Mouse (Mus musculus) C2C12 (cell line): Measurements from ENCODE around the gene Gm49396.

Experiments used
- CEBPB ChIP-seq: IDR thresholded peaks from one replicate; pipeline ENCODE4 v1.6.1; 2011; ENCODE audit warnings: low read depth, mild to moderate bottlenecking, control low read depth, moderate library complexity
- CTCF ChIP-seq: IDR thresholded peaks from one replicate; pipeline ENCODE4 v1.5.1; 2011; ENCODE audit not compliant: control insufficient read depth, insufficient read depth, insufficient read length
- MAX ChIP-seq: IDR thresholded peaks from one replicate; pipeline ENCODE4 v1.6.1; 2011; ENCODE audit warnings: mild to moderate bottlenecking, control low read depth
- USF1 ChIP-seq: IDR thresholded peaks from one replicate; pipeline ENCODE4 v1.6.1; 2011; ENCODE audit warnings: low read depth, mild to moderate bottlenecking, control low read depth, moderate library complexity

DNA sequence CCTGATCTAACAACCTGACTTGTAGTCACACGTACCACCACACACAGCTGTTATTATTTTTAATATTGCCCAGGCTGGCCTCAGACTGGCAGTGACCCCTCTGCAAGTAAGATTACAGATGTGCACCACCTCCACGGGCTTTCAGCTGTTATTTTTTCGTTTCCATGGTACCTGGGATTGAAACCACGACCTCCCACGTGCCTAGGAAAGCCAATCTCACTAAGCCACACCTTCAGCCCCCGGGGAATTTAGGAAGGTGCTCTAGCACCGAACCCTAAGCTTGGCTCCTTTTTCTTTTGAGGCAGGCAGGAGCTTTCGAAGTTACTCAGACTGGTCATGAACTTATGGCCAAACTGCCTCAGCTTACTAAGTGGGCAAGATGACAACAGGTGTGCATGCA, 41.3 kb downstream of the Gm49396 start:
- TF ChIP-seq CTCF: no peak
- no peak for TF ChIP-seq MAX
- no peak for TF ChIP-seq USF1
- no peak for TF ChIP-seq CEBPB
